8 mouse cellular contexts compared by ENCODE assay signal in genomic region chr9:77938761-77939553, GRCm38 (mm10). TPM values are rescaled to one million over a fixed set of nuclear protein-coding genes. Genes with fewer than 3 reads are reported as not detected.
DNase-seq lines count a peak whose midpoint lies in the region; ATAC-seq and TF ChIP-seq lines count a peak whose summit lies in the region.

No protein-coding gene starts in this region.

- WGBS in embryonic facial prominence, embryonic 14.5 days = 45% methylated on average over 13 of the region's 13 CpGs
- WGBS in heart, embryonic 15.5 days = 35% methylated on average over 13 of the region's 13 CpGs
- WGBS in kidney, embryonic 16.5 days = 51% methylated on average over 13 of the region's 13 CpGs
- 59% methylated on average over 13 of the region's 13 CpGs for WGBS in midbrain, postnatal 0 days
- WGBS in thymus, adult 2 months = 53% methylated on average over 13 of the region's 13 CpGs

- 0 out of 2 replicates have a peak overlapping the region, but pooled peaks have one; percentile 45 for H3K9ac ChIP-seq in embryonic facial prominence, embryonic 14.5 days (ENCODE audit: low read depth, low read length)
- peak overlapping the region; percentile 39 for H3K9ac ChIP-seq in heart, embryonic 15.5 days
- H3K9ac ChIP-seq in kidney, embryonic 16.5 days (replicated peaks; ENCODE audit: low read length) = peak overlapping the region; percentile 10; the same call in 1 of the 2 replicates
- 0 out of 2 replicates have a peak overlapping the region, but pooled peaks have one; percentile 33 for H3K9ac ChIP-seq in midbrain, postnatal 0 days (replicated peaks; ENCODE audit: low read length, poor library complexity, severe bottlenecking)

- H3K4me2 ChIP-seq in embryonic facial prominence, embryonic 14.5 days (ENCODE audit: low read depth, low read length) = peak overlapping the region; percentile 31; the same call in 1 of the 2 replicates
- peak overlapping the region; percentile 46 for H3K4me2 ChIP-seq in heart, embryonic 15.5 days
- no peak overlapping the region for H3K4me2 ChIP-seq in kidney, embryonic 16.5 days (replicated peaks; ENCODE audit: low read depth, low read length)
- 0 out of 2 replicates have a peak overlapping the region, but pooled peaks have one; percentile 18 for H3K4me2 ChIP-seq in midbrain, postnatal 0 days (ENCODE audit: low read depth, low read length, poor library complexity, severe bottlenecking)

- H3K27me3 ChIP-seq in embryonic facial prominence, embryonic 14.5 days (replicated peaks; ENCODE audit: control insufficient read depth, insufficient read depth, low read length) = no peaks in the 10 kb centered on the region
- no peaks in the 10 kb centered on the region for H3K27me3 ChIP-seq in heart, embryonic 15.5 days
- H3K27me3 ChIP-seq in kidney, embryonic 16.5 days (ENCODE audit: insufficient read depth, low read length) = no peaks in the 10 kb centered on the region
- no peaks in the 10 kb centered on the region for H3K27me3 ChIP-seq in midbrain, postnatal 0 days (ENCODE audit: insufficient read depth, low read length)
- H3K27me3 ChIP-seq in thymus, adult 2 months (ENCODE audit: control insufficient read depth, insufficient read depth, low read length) = no peaks in the 10 kb centered on the region

- DNase-seq in kidney, adult 18-20 months = peak; percentile 60
- no peak for DNase-seq in kidney, postnatal 10 days
- peak; percentile 87 for DNase-seq in embryonic facial prominence, embryonic 14.5 days (ENCODE audit: low spot score)
- peak; percentile 26 for DNase-seq in midbrain, postnatal 0 days (ENCODE audit: low spot score)
- DNase-seq in thymus, adult 2 months = no peak
- no peak for DNase-seq in layer of hippocampus, adult 11-12 months (ENCODE audit: low spot score)

- H3K4me3 ChIP-seq in embryonic facial prominence, embryonic 14.5 days (ENCODE audit: low read depth, low read length) = no peak overlapping the region
- H3K4me3 ChIP-seq in heart, embryonic 15.5 days = no peak overlapping the region
- no peak overlapping the region for H3K4me3 ChIP-seq in kidney, embryonic 16.5 days (ENCODE audit: low read length)
- H3K4me3 ChIP-seq in midbrain, postnatal 0 days (ENCODE audit: low read depth, low read length) = no peak overlapping the region
- no peak overlapping the region for H3K4me3 ChIP-seq in thymus, adult 2 months (ENCODE audit: control insufficient read depth, insufficient read depth, low read length)

- no peak for TF ChIP-seq POLR2A in thymus, adult 2 months (IDR thresholded peaks at IDR 0.05; ENCODE audit: control insufficient read depth, extremely low read depth, insufficient read depth, low read length, poor library complexity)

- ATAC-seq in embryonic facial prominence, embryonic 14.5 days (ENCODE audit: low read depth) = peak; percentile 50; the same call in 1 of the 2 replicates
- peak; percentile 16; the same call in 1 of the 2 replicates for ATAC-seq in heart, embryonic 15.5 days (replicated peaks; ENCODE audit: insufficient number of reproducible peaks, insufficient read depth, low FRiP score, low read depth)
- peak; percentile 23; the same call in 1 of the 2 replicates for ATAC-seq in kidney, embryonic 16.5 days (ENCODE audit: low FRiP score, low TSS enrichment)
- peak; percentile 84 for ATAC-seq in midbrain, postnatal 0 days (ENCODE audit: low FRiP score)

- H3K4me1 ChIP-seq in embryonic facial prominence, embryonic 14.5 days (ENCODE audit: control insufficient read depth, insufficient read depth, low read length) = peaks cover 19% of the 10 kb centered on the region
- H3K4me1 ChIP-seq in heart, embryonic 15.5 days (replicated peaks) = peaks cover 54% of the 10 kb centered on the region
- peaks cover 26% of the 10 kb centered on the region for H3K4me1 ChIP-seq in kidney, embryonic 16.5 days (ENCODE audit: insufficient read depth, low read length)
- peaks cover 11% of the 10 kb centered on the region; the same call in 1 of the 2 replicates for H3K4me1 ChIP-seq in midbrain, postnatal 0 days (ENCODE audit: insufficient read depth, low read length)
- peaks cover 21% of the 10 kb centered on the region for H3K4me1 ChIP-seq in thymus, adult 2 months (replicated peaks; ENCODE audit: control insufficient read depth, insufficient read depth, low read length)

- H3K9me3 ChIP-seq in embryonic facial prominence, embryonic 14.5 days (ENCODE audit: control insufficient read depth, low read length) = no peaks in the 10 kb centered on the region
- no peaks in the 10 kb centered on the region for H3K9me3 ChIP-seq in heart, embryonic 15.5 days (replicated peaks)
- no peaks in the 10 kb centered on the region for H3K9me3 ChIP-seq in kidney, embryonic 16.5 days (ENCODE audit: low read length)
- no peaks in the 10 kb centered on the region for H3K9me3 ChIP-seq in midbrain, postnatal 0 days (ENCODE audit: low read length)

- peak overlapping the region; percentile 74 for H3K27ac ChIP-seq in embryonic facial prominence, embryonic 14.5 days (replicated peaks; ENCODE audit: low read depth, low read length)
- peak overlapping the region; percentile 84 for H3K27ac ChIP-seq in heart, embryonic 15.5 days
- peak overlapping the region; percentile 21 for H3K27ac ChIP-seq in kidney, embryonic 16.5 days (ENCODE audit: low read length)
- H3K27ac ChIP-seq in midbrain, postnatal 0 days (ENCODE audit: low read depth, low read length) = peak overlapping the region; percentile 38
- H3K27ac ChIP-seq in thymus, adult 2 months (ENCODE audit: control insufficient read depth, insufficient read depth, low read length) = no peak overlapping the region

- no peaks in the 10 kb centered on the region for H3K36me3 ChIP-seq in embryonic facial prominence, embryonic 14.5 days (ENCODE audit: control insufficient read depth, insufficient read depth, low read length)
- H3K36me3 ChIP-seq in heart, embryonic 15.5 days = no peaks in the 10 kb centered on the region
- no peaks in the 10 kb centered on the region for H3K36me3 ChIP-seq in kidney, embryonic 16.5 days (ENCODE audit: insufficient read depth, low read length)
- H3K36me3 ChIP-seq in midbrain, postnatal 0 days (ENCODE audit: insufficient read depth, low read length) = no peaks in the 10 kb centered on the region
- no peaks in the 10 kb centered on the region for H3K36me3 ChIP-seq in thymus, adult 2 months (ENCODE audit: control insufficient read depth, insufficient read depth, low read length)

- TF ChIP-seq CTCF in midbrain, postnatal 0 days (IDR thresholded peaks at IDR 0.05) = no peak
- TF ChIP-seq CTCF in thymus, adult 2 months (IDR thresholded peaks at IDR 0.05; ENCODE audit: borderline replicate concordance, control insufficient read depth, extremely low read depth, insufficient read depth, low read length, poor library complexity) = no peak

RNA-seq across cellular contexts. Expression of gene Elovl5, which starts 21.8 kb away (rescaled TPM):
- 73.0 and 74.2 TPM in 2 replicates for polyA plus RNA-seq in embryonic facial prominence, embryonic 14.5 days (2014; fragmentation: Nextera tagmentation; extraction: Ambion mirVana)
- 50.0 and 60.2 TPM in 2 replicates for polyA plus RNA-seq in heart, embryonic 15.5 days (2015; fragmentation: Nextera tagmentation; extraction: Ambion mirVana)
- polyA plus RNA-seq in kidney, embryonic 16.5 days (2015; fragmentation: Nextera tagmentation; extraction: Ambion mirVana) = 90.1 and 95.9 TPM in 2 replicates
- 79.4 and 80.0 TPM in 2 replicates for total RNA-seq in midbrain, postnatal 0 days (2014; rRNA removed)
- polyA plus RNA-seq in midbrain, postnatal 0 days (2015; fragmentation: Nextera tagmentation; extraction: Ambion mirVana) = 58.4 and 59.2 TPM in 2 replicates
- 74.0 and 79.6 TPM in 2 replicates for polyA plus RNA-seq in thymus, adult 2 months (2012; rRNA removed)

Comparison
In these comparisons a context has a peak if more than half of its experiments do, and no peak if none do; other contexts are left out.
1. DNase-seq: peak in kidney, adult 18-20 months (single experiment), embryonic facial prominence, embryonic 14.5 days (single experiment) and midbrain, postnatal 0 days (single experiment); none in kidney, postnatal 10 days (single experiment), thymus, adult 2 months (single experiment) and layer of hippocampus, adult 11-12 months (single experiment).
2. ATAC-seq: peak in every context shown above with its lines; median percentile 84 in midbrain, postnatal 0 days; 50 in embryonic facial prominence, embryonic 14.5 days; 23 in kidney, embryonic 16.5 days; 16 in heart, embryonic 15.5 days.
3. Peak in every context shown above with its lines, with median percentiles within 50 percentile points of each other: H3K9ac ChIP-seq.